Mouse (Mus musculus) kidney, postnatal 25 days (tissue): ENCODE data around the gene Tmem104.

Source experiments
- DNase-seq, 2 experiments: peaks; one replicate each; pipeline ENCODE4 v3.0.0; 2021; ENCODE audit warnings: mixed read lengths in 2 of 2

Gene Tmem104

GRCm38 (mm10) chr11:115202756-115203155, 15.5 kb downstream of the Tmem104 start:
- DNase-seq = no peak

DNA sequence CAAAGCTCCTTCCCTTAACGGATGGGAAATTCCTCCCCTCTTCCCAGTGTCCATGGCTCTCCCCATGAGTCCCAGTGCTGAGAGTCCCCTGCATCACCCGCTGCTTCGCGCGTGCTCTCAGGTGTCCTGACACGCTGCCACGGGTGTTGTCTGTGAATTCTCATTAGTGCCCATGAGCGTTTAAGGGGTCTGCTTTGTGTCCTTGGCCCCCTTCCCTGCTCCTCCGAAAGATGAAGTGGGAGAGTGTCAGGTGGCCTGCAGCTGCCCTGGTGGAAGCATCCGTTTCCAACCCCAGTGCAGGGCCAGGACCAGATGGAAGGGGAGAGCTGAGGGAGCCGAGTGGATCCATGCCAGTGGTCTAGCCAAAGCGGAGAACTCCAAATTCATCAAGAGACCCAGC, 20.8 kb downstream of the Tmem104 start:
- DNase-seq = no peak

DNA sequence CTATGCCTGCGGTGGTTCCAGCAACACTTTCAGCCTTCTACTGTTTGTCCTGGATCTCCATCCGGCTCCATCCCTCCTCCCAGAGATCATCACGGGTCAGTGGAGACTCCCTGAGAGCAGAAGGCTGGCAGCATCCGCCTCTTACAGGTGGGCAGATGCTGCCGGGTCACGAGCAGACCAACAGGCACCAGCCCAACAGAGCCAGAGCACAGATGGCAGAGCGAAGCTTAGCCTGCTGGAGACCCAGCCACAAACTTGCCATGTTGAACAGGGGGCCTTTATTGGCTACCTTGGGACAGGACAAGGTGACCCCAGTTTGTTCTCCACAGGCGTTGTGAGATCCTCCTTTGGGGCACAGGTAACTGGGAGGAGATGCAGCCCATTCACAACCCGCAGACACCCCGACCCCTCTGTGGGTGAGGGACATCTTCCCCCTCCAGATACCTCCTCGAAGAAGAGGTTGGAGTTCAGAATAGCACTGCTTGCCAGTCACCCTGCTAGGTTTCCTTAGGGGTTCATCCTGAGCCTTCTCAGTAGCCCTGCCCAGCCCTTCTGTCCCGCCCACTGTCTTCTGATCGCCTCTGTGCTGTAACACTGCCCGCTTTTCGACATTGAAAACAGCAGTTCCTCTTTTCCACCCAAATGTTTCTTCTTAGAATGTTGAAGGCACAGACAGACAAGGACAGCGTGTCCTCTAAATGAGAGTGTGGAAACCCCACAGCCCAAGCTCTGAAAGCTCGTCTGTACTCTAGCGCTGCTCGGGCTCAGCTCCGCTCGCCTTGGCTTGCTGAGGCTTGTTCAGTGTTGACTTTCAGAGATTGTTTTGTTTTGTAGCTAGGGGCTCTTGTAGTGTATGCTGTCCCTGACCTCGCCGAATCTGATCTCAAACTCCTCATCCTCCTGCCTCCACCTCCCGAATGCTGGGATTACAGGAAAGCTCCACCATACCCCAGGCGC, 21.8 kb downstream of the Tmem104 start:
- no peak for DNase-seq

DNA sequence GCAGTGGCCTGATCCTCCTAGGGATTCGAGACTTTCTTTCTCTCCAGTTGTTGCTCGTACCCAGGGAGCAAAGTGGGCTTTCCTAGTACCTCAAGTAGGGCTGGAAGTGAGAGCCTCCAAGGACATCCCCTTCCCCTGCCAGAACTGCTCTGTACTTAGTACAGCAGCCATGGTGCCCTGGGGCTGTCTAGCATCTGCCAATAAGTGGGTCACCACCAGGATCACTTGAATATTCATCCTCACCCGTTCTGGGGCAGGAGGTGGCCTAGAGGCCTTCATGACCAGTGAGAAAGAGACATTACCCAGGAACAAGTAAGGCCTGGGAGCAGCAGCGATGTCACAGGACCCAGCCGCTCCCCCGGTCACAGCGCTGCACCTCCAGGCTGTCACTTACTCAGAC, 22.7 kb downstream of the Tmem104 start:
- DNase-seq = no peak

- no peak for DNase-seq
Observed at GRCm38 (mm10) chr11:115212116-115212515, 24.8 kb downstream of the Tmem104 start.

GRCm38 (mm10) chr11:115215123-115215522, 27.8 kb downstream of the Tmem104 start:
- no peak for DNase-seq

- DNase-seq = no peak
Observed at GRCm38 (mm10) chr11:115217439-115218410, 30.4 kb downstream of the Tmem104 start.

DNA sequence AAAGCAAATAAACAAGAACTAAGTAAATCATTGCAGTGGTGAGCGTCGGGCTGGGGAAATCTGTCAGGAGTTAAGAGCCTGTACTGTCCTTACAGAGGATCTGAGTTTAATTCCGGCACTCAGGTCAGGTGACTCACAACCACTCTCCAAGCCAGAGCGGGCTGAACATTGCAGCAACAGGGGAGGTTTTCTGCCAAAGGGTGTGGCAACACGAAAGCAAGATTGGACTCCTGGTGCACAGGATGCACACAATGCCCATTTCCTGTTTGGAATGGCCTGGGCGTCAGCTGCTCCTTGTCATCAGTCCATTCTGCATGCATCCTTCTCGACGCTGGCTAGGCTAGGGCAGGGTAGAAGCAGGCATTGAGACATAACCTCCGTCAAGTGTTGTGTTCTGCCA, 32.0 kb downstream of the Tmem104 start:
- DNase-seq = peak in 1 of 2 experiments; percentile 62

GRCm38 (mm10) chr11:115219685-115220084, 32.4 kb downstream of the Tmem104 start:
- no peak for DNase-seq

DNA sequence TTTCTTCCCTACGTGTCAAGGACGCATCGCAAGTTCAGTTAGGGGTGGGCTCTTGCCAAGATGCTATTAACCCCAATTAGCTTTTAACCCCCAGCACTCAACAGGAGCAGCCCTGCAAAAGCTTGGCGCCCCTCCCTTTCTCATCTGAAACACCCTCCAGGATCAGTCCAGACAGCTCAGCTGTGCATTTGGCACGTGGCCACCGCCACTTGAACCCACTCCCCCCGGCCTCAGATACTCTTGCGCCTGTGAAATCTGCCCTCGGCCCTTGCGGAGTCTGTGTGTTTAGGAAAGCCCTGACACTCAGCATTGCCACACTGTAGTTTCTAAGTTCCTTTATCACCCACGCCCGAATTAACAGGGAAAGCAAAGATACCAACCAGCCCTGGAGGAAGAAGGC, 34.8 kb downstream of the Tmem104 start:
- DNase-seq = peak in 1 of 2 experiments; percentile 47

DNA sequence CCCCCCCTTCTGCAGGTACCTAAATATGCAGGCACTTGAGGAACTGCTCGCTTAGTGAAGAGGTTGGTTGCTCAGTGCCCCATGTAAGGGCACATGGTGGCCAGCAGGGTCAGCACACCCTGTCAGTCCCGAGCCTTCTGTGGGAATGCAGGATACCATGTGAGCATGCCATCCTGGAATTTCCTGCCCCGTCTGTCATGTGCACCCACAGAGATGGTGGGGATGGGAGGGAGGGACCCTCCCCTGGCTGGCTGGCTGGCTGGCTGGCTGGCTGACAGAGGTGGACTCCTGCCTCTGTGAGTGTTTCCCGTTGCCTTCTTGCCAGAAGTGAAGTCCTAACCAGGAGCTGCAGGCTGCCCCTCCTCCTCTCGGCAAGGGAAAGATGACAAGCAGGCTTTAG, 35.3 kb downstream of the Tmem104 start:
- DNase-seq = no peak

DNA sequence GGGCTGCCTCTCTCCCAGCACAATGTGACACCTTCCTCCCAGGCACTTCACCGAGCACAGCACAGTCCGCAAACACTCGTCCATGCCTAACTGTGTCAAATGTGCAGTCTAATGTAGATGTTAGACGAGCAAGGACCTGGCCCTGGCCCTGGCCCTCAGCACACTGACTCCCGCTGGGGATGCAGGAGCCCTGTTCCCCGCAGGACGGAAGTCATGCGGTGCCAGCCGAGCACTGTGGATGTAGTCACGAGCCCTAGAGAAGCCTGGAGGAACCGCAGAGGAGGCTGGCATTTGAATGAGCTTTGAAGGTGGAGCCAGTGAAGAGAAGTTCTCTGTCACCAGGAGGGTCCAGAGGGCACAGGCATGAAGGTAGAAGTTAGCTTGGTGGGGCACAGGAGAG, 36.2 kb downstream of the Tmem104 start:
- DNase-seq = no peak

- no peak for DNase-seq
Observed at GRCm38 (mm10) chr11:115223877-115224276, 36.6 kb downstream of the Tmem104 start.

DNA sequence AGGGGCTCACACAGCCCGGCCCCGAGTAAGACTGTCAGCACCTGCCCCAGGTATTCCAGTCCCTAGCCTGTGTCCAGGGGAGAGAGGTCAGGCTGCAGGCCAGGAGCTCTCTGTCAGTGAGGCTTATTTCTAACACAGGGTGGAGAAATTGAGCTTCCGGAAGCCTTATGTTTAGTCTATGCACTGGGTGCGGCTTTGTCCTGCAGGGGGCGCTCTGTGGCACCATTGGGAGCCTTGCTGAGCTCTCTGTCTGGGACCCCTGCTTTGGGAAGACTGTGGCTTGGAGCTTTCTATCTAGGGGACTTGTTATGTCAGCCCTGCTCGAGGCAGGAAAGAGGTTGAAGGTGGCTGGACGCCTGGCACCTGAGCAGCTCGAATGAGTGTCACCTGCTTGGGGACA, 37.6 kb downstream of the Tmem104 start:
- DNase-seq = peak in 1 of 2 experiments; percentile 62

DNA sequence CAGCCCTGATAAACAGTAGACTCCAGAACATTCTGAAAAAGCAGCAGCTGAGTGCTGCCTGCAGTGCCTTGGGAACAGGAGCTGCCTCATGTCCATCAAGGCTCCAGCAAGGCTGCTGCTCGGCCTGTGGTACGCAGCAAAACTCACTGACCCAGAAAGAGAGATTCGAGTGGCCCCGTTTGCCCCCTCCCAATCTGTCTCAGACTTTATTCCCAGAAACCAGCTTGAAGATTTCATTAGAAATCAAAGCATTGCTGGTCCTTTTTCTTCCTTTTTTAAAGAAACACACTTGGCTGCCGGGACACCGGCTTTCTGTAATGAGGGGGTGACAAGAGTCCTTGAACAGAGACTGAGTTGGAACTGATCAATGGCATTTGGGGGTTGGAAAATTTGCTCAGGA, 38.0 kb downstream of the Tmem104 start:
- DNase-seq = no peak

- no peak for DNase-seq
Observed at GRCm38 (mm10) chr11:115226811-115227491, 39.7 kb downstream of the Tmem104 start.

DNA sequence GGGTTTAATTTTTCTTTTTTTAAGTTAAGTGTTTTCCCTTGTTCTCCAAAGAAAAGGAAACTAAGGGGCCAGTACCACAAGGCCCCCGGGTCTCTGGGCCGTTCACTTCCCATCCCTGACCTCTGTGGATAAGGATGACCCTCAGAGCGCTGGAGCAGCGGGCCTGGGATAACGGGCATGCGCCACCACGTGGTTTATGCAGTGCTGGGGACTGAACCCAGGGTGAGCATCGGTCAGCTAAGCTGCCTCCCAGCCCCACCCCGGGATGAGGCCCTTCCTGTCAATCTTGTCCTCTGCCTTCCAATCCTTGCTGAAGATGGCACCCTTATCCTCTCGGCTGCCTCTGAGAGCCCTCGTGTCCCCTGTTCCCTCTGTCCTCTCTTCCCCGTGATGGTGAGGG, 40.4 kb downstream of the Tmem104 start:
- no peak for DNase-seq

DNA sequence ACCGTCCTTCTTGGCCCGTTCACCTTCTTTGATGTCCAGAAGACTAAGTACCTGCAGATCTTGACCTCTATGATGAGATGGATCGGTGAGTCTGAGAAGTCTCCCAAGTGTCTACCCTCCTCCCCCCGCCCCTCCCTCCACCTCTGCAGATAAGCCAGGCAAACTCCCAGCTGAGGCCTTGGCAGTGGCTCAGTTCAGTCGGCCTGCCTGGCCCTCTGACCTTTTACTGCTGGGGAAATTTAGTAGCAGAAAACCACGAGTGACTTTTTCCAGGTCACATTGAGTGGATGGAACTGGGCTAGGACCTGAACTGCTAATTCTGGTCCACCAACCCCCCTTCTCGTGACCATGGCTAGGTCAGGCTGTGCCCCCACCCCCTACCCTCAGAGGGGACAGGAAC, 41.1 kb downstream of the Tmem104 start:
- DNase-seq = no peak

GRCm38 (mm10) chr11:115229021-115229930, 42.0 kb downstream of the Tmem104 start:
- DNase-seq = no peak

- DNase-seq = peak; percentile 53 to 76
Observed at GRCm38 (mm10) chr11:115231168-115231915, 44.1 kb downstream of the Tmem104 start.

- no peak for DNase-seq
Observed at GRCm38 (mm10) chr11:115231924-115232323, 44.6 kb downstream of the Tmem104 start.
